Mouse (Mus musculus): Measurements from ENCODE around the gene Glmn.
A peak's percentile ranks its signal among the peaks of the same experiment; 100 is the strongest.

Gene Glmn

GRCm38 (mm10) chr5:107597301-107598077 is at the start of gene Glmn, which contains the start of gene Rpap2:
Gene Glmn (minus strand): TSS chr5:107597888.
Gene Rpap2 (plus strand): TSS chr5:107597373.
- peak; percentile 85 for DNase-seq (ENCODE audit: low read depth, low spot score)

- DNase-seq (ENCODE audit: low read depth, low spot score) = peak; percentile 51
Measured at GRCm38 (mm10) chr5:107645935-107646334, 48.2 kb upstream of the Glmn start.

- no peak for DNase-seq (ENCODE audit: low read depth, low spot score)
Measured at GRCm38 (mm10) chr5:107644595-107644994, 46.9 kb upstream of the Glmn start.

GRCm38 (mm10) chr5:107638366-107638765 is 40.7 kb upstream of the Glmn start:
- no peak for DNase-seq (ENCODE audit: low read depth, low spot score)

GRCm38 (mm10) chr5:107637106-107637505 is 39.4 kb upstream of the Glmn start:
- no peak for DNase-seq (ENCODE audit: low read depth, low spot score)

- DNase-seq (ENCODE audit: low read depth, low spot score) = no peak
Measured at GRCm38 (mm10) chr5:107633651-107634050, 36.0 kb upstream of the Glmn start.

GRCm38 (mm10) chr5:107621327-107621726 is 23.6 kb upstream of the Glmn start:
- no peak for DNase-seq (ENCODE audit: low read depth, low spot score)

GRCm38 (mm10) chr5:107617986-107618385 is 20.3 kb upstream of the Glmn start:
- DNase-seq (ENCODE audit: low read depth, low spot score) = no peak

GRCm38 (mm10) chr5:107611224-107611623 is 13.5 kb upstream of the Glmn start:
- peak; percentile 67 for DNase-seq (ENCODE audit: low read depth, low spot score)

- no peak for DNase-seq (ENCODE audit: low read depth, low spot score)
Measured at GRCm38 (mm10) chr5:107598380-107598779, 692 bp upstream of the Glmn start.

- no peak for DNase-seq (ENCODE audit: low read depth, low spot score)
Measured at GRCm38 (mm10) chr5:107569148-107569547, 28.5 kb downstream of the Glmn start.

- DNase-seq (ENCODE audit: low read depth, low spot score) = no peak
Measured at GRCm38 (mm10) chr5:107556969-107557368, 40.7 kb downstream of the Glmn start.

GRCm38 (mm10) chr5:107554336-107554735 is 43.4 kb downstream of the Glmn start:
- DNase-seq (ENCODE audit: low read depth, low spot score) = peak; percentile 15

- DNase-seq (ENCODE audit: low read depth, low spot score) = no peak
Measured at GRCm38 (mm10) chr5:107548444-107548843, 49.2 kb downstream of the Glmn start.

GRCm38 (mm10) chr5:107547955-107548354 is 49.7 kb downstream of the Glmn start:
- DNase-seq (ENCODE audit: low read depth, low spot score) = no peak

- peak; percentile 66 for DNase-seq (ENCODE audit: low read depth, low spot score)
Measured at GRCm38 (mm10) chr5:107545927-107546326, 51.8 kb downstream of the Glmn start.

GRCm38 (mm10) chr5:107541696-107542095 is 56.0 kb downstream of the Glmn start:
- no peak for DNase-seq (ENCODE audit: low read depth, low spot score)

- DNase-seq (ENCODE audit: low read depth, low spot score) = no peak
Measured at GRCm38 (mm10) chr5:107534581-107534980, 63.1 kb downstream of the Glmn start, which contains the start of gene 1700028K03Rik. Gene 1700028K03Rik (plus strand): TSS chr5:107534709.

- no peak for DNase-seq (ENCODE audit: low read depth, low spot score)
Measured at GRCm38 (mm10) chr5:107533590-107533989, 64.1 kb downstream of the Glmn start.

- DNase-seq (ENCODE audit: low read depth, low spot score) = no peak
Measured at GRCm38 (mm10) chr5:107528856-107529255, 68.8 kb downstream of the Glmn start.

- DNase-seq (ENCODE audit: low read depth, low spot score) = peak; percentile 53
Measured at GRCm38 (mm10) chr5:107524281-107524680, 73.4 kb downstream of the Glmn start.

- no peak for DNase-seq (ENCODE audit: low read depth, low spot score)
Measured at GRCm38 (mm10) chr5:107521897-107522296, 75.8 kb downstream of the Glmn start.

GRCm38 (mm10) chr5:107521386-107521785 is 76.3 kb downstream of the Glmn start:
- no peak for DNase-seq (ENCODE audit: low read depth, low spot score)
